Mouse (Mus musculus) monocyte, adult 2 months (primary cell): Measurements from ENCODE around the gene Copb1.
"Not testable (repeated sequence)": the region's sequence is repeated elsewhere in the genome, so short reads cannot be mapped to it uniquely, and the experiment has no call there.

ENCODE experiments used
- DNase-seq, 2 experiments: peaks; one replicate each; pipeline ENCODE4 v3.0.0; 2022; ENCODE audit warnings: low spot score in 2 of 2, low read depth in 1 of 2

Gene Copb1

DNA sequence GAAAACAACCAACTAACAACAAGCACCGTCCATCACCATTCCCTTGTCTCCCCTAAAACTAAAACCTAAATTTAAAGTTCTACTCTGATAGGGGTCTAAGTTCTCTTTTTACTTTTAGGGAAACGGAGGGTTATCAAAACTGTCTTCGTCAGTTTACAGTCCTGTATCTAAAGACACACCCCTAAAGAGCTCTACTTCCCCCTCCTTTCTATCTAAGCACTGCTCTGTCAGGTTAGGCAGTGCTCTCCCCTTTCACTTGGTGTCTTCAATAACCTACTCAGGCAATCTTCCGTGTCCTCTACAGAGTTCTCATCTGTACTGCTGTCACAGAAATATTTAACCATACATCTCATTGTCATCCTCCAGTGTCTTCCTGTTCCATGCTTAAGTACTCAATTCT lies 34.1 kb downstream of the Copb1 start:
- no peak for DNase-seq

DNA sequence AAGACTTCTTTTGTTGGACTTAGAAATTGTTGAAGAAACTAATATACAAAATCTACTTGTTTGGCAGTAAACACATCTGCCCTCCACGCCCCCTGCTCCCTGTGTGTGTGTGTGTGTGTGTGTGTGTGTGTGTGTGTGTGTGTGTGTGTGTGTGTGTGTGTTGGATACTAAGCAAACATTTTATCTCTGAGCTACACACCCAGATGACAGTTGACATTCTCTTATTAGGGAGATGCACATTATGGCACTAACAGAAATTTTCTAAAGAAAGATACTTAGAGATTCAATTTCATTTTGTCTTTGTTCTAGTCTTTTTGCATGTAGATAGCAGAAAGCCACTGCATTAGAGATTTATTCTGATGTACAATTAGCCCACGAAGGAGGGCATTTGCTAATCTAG lies 37.6 kb downstream of the Copb1 start:
- DNase-seq = no peak

DNA sequence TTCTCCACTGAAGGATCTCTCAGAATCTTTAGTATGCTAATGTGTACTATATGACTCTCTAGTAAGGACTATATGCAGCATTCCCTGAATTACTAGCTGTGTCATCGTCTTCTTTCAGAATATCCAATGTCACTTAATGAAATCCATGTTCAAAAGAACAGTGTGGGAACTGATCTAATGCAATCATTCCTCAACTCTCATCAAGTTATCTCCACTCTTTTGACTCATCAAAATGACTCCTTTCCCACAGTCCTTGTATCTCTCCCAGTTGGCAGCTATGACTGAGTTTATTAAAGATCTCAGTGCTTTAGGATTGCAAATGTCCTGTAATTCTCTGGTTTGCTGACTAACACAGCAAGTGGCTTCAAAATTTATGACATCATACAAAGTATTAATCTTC lies 40.1 kb downstream of the Copb1 start:
- no peak for DNase-seq

DNA sequence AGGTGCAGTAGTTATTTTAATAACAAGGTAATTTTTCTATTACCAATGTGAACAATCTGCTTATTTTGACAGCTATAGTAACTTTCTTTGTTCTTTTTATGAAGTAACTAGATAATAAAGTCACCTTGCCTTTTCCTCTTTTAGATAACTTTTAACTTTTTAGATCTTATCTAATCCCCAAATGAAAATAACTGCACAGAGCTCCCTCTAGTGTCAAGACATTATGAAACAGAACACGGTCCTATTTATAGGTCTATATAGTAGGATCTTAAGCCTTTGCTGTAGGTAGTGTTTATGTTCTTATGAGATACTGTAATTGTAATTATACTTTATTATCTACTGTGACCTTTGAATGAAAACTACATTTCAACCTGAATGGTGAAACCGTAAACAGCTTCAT lies 41.0 kb downstream of the Copb1 start:
- DNase-seq = no peak

DNA sequence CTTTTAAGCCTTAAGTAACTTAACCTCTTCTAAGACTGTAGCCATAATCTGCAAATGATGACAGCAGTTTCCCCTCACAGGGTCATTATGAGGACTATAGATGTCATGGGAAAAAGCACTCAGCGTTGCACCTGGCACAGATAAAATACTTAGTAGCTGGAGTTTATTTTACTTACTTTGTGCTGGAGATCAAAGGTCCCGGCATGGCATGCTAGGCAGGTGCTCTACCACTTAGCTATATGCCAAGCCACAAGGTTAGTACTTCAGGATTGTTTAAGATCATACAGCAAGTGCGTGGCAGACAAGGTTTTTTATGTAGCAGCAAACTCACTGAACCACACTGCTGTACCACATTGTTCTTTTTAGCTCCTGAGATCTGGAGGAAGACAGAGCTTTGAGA lies 43.9 kb downstream of the Copb1 start:
- no peak for DNase-seq

DNA sequence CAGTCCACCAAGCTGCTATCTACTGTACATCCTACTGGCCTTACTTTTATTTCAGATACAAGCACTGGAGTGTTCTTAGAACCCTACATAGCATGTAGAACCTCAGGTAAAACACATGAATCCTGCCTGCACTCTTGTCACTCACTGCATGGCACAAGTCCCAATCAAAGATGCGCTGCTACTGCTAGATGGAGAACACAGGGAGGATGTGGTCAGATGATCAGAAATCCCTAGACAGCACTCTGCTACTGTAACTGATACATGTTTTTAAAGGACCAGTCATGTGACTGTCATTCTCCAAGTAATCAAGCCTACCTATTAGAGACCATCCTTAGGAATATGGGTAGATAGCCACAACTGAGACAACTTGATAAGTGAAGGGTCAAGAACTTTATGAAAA lies 44.7 kb downstream of the Copb1 start:
- no peak for DNase-seq

DNA sequence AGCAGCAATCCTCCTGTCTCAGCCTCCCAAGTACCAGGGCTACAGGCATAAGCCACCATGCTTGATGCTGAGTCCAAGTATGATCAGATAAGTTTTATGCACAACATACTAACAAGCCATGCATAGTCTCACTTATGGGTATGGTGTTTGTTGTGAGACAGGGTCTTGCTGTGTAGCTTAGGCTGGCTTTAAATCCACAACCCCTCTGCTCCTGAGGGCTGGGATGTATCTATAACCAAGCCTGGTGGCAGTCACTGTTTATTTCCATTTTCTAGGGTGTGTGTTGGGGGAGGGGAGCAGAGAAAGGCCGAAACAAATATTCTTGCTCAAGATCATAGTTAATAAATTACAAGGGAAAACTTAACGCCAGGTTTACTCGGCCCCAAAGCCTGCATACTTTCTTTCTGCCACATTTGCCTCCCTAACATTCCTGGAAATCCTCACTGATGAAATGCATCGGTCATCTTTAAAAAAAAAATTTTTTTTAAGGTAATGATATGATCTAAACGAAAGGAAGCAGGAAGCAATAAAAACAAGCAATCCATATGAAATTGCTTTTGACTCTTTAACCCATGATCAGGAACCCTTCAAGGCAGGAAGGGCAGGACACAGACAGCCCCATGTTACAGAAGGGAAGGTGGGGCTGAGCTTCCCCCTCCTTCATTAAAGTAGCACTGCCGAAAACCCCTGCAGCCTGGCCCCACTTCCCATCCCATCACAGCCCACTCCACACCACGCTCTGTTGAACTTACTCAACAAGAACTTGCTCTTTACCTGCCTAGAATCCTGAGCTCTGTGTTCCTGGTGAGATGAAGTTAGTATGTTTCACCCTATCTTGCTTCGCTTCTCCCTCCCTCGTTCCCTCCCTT lies 50.8 kb downstream of the Copb1 start:
- no peak for DNase-seq

DNA sequence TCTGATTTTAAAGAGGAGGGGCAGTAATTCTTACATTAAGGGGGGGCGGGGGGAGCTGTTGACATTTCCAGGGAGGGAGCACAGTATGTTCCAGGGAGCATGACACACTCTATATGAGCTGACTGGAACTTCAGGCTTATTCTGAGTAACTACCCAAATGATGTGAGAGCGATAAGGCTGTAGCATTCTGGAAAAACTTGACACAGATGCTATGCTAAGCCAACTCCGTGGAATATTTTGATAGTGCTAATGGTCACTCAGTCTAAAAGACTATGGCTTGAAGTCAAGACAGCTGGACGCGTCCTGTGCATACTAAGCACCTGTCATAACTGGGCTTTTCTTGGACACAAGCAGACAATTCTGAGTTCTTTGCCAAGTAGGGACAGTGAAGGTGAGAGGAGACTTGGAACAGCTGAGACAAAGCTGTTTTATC lies 51.5 kb downstream of the Copb1 start:
- DNase-seq = no peak

DNA sequence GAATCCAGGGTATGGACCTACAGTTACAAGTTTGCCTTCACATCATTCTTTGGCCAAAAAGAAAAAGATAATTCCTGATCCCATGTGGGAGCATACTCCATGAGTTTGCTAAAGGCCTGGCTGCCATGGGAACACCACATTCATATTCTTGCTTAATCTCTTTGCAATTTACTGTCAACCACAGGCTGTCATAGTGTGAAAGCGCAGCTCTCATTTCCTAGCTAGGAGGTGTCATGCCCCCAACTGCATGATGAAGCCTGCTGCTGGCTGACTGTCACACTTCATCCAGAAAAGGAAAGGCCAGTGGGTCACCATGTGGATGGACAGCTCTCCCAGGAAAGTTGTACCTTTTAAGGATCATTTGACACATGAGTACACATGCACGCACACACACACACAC lies 53.9 kb downstream of the Copb1 start:
- DNase-seq = no peak

DNA sequence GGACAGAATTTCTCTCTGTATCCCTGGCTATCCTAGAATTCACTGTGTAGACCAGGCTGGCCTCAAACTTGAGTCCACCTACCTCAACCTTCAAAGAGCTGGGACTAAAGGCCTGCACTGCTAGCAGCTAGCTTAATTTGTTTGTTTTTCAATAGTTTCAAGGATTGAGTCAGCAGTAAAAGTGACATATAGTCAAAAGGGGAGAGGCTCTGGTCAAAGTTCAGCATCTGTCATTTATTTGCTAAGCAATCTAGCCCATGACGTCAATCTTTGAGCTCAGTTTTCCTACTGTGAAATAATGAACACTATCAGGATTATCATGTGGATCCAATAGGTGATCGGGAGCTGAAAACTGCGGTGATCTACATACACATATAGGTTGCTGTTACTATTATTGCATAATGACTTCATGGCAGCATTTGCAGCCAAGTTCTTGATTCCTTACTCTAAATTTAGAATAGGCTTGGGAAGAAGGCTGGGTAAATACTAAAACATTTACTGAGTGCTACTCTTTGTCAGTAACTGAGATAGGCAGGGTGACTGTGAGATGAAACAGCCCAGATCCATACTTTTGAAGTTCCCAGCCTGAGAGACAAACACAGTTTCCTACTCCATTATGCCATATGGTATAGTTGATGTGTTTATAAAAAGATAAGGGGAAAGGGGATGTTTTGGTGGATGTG lies 54.9 kb downstream of the Copb1 start:
- no peak for DNase-seq

DNA sequence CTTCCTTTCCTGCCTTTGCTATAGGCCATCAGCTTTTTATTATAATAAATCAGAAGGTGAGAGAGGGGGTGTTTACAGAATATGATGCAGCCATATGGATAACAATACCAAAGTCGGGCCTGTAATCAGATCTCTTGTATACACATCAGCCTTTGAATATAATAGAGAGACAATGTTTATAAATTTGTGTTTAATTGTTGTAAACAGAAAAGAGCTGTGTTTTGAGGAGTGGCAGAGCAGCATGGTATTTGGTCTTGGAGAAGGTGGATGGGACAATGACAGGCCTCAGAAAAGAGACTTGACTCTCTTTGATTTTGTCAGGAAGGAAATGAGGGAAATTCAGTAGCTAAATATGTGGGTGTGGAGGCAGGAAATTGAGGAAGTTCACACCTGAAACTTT lies 56.3 kb downstream of the Copb1 start:
- DNase-seq = no peak

DNA sequence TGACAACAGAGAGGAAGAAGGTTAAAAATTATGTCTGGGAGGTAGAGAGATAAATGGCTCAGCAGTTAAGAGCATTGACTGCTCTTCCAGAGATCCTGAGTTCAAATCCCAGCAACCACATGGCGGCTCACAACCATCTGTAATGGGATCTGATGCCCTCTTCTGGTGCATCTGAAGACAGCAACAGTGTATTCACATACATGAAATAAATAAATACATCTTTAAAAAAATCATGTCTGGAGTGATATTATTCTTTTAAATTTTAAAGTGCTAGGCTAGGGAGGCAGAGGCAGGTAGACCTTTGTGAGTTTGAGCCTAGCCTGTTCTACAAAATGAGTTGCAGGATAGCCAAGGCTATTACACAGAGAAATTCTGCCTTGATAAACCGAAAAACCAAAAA lies 57.9 kb downstream of the Copb1 start:
- not testable (repeated sequence) for DNase-seq

DNA sequence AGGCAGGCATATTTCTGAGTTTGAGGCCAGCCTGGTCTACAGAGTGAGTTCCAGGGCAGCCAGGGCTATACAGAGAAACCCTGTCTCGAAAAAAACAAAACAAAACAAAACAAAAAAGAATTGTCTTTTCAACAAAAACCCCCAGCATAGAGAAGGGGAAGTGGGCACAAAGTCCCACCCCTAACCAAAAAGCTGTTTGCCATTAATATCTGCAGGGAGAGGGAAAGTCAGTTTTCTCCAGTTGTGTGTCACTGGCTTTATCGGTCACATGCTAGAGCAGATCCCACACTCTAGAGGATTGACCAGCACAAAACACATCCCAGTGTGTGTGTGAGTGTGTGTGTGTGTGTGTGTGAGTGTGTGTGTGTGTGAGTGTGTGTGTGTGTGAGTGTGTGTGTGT lies 59.7 kb downstream of the Copb1 start:
- not testable (repeated sequence) for DNase-seq

DNA sequence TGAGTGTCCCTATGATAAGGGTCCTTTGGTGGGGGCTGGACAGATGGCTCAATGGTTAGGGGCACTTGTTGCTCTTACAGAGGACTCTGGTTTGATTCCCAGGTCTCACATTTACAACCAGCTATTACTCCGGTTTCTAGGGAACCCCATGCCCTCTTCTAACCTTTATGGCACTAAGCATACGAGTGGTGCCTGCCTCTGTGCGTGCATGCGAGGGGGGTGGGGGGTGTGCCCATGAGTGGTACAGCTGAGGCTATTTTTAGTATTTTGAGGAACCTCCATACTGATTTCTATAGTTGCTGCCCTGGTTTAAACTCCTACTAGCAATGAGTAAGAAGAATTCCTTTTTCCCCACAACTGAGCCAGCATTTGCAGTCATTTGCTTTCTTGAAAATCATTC lies 60.3 kb downstream of the Copb1 start:
- DNase-seq = no peak

DNA sequence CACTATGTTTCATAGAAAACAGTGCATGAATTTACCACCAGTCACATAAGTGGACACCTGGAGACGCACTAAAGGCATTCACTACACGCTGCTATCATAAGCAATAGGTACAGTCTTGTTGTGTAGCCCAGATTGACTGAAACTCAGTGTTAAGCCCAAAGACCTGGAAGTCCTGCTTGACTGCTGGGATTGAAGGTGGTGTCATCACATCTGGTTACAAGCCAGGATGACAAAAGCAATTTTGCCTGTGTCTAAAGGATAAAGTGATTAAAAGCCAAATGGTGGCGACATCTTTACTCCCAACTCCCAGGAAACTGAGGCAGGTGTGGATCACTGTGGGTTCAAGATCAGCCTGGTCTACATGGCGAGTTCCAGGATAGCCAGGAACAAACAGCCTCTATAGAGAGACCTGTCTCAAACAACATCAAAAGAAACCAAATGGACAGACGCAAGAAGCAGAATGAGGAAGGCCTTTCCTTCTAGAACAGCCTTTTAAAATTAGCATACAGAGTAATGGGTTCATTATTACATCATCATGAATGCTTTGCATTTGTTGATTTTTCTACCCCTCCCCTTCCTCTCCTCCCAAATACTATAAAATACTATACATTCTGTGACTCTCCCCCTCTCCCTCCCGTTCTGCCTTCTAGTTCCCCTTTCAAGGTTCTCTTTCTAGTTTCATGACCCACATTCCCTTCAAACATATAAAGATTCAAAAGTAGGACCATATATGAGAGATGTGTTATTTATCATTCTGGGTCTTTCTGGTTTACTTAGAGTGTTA lies 61.0 kb downstream of the Copb1 start:
- no peak for DNase-seq

DNA sequence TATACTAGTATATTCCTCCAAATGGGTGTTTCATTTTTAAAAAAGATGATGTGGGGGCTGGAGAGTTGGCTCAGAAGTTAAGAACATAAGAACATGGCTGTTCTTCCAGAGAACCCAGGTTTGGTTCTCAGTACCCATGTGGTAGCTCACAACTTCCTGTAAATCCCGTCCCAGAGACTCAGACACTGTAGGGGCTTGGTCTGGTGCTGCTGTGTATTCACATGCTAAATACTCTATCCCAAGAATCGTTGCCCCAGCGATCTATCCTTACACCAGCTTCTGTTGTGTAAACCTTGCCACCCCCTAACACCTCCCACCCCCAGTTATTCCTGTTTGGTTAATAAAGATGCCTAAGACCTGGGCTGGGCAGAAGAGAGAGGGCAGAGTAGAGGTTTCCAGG lies 61.9 kb downstream of the Copb1 start:
- DNase-seq = no peak

DNA sequence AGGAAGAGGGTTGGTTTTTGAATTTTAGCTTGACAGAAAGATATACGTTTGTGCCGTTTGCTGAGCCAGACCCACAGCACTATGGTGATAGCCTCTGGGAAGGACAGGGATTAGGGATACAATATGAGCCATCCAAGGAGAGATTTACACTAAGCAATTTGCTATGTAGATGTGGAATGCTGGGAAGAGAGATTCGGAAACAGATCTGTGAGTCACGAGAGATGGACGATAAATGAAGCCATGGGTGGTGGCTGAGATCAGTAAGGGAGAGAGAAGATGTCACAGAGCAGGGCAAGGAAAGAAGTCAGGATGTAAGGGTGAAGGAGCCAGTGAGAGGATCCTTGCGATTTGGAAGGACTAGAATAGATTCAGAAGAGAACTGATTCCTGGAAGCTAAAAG lies 71.1 kb downstream of the Copb1 start:
- DNase-seq = no peak

DNA sequence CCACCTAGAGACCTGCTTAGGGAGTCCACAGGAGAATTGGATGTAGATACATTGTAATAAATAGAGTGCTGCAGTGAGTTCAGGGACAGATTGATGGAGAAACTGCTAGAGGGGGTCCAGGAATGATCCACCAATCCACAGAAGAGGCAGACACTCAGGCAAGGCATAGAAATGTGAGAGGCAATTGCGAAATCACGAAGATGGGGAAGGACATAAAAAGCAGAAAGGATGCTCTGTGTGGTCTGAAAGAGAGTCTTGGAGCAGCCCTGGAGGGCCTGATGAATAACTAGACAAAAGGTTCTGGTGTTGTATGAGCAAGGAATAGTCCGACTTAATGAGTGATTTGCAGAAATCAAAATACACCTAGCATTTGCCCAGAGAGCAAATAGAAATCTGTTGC lies 71.8 kb downstream of the Copb1 start:
- DNase-seq = no peak

DNA sequence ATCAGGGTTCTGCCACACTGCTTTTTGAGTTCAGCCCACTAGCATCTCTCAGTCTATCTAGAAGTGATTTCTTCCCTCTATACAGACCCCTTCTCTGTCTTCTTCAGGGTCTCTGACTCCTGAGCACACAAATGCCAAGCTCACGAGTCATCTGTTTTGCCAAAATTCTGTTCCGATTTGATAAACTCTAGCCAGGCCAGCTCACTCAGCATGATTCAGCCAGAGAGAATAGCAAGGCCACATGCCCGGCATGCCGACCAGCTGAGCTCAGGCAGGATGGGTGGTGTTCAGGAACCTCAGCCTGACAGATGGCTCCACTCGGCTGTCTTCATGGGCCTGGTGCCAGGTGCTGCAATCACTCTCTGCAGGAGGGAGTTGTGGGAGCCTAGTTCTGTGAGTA lies 73.1 kb downstream of the Copb1 start:
- DNase-seq = no peak

DNA sequence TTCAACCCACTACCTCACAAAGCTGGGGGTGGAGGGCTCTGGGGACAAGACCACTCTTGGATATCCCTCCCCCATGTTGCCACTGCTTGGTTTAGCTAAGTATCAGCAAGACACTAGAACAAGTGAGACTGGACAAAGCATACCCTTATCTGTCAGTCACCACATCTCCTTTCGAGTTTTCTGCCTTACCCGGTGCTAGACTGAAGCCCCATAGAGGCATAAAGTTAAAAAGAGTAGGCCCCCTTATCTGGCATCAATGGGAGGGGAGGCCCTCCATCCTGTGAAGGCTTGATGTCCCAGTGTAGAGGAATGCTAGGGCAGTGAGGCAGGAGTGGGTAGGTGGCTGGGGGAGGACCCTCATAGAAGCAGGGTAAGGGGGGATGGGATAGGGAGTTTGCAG lies 77.9 kb downstream of the Copb1 start:
- no peak for DNase-seq

DNA sequence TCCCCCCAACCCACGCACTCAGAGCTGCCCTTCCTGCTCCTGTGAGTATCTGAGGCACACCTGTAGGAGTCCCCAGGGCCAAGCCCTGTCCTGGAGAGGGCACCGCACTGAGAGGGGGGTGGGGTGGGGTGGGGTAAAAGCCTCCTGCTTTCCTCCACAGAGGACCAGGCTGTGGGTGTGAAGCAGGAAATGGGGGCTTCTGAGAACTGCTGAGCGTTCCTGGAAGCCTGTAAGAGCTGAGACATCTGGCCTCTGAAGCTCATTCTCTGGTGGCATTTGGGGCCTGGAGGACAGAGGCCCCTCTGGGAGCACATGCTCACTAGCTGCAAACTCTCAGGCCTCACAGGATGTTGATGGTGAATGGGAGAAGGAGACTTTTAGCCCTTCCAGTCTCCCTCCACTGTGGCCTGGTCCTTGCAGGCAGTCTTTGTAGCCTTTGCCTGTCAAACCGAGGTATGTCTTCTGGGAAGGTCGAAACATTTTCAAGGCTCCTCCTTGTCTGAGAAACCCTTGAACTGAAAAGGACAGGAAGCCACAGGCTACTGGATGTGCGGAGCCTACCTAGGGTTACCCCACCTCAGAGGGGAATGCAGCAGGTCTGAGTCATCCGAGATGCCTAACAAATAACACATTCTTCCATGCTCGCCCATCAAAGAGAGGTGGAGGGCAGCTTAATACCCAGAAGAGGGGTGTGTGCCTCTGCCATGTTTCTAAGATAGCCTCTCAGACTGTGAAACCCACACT lies 83.0 kb downstream of the Copb1 start:
- DNase-seq = no peak
